Mouse (Mus musculus): ENCODE measurements around the gene Susd6.
"Not testable (repeated sequence)": the region's sequence is repeated elsewhere in the genome, so short reads cannot be mapped to it uniquely, and the experiment has no call there.

Gene Susd6

GRCm38 (mm10) chr12:80811646-80812509 lies 21.6 kb downstream of the Susd6 start:
- DNase-seq (ENCODE audit: low read depth in 1 of 2, low spot score in 2 of 2) = no peak

GRCm38 (mm10) chr12:80812510-80812820 lies 22.2 kb downstream of the Susd6 start:
- no peak for DNase-seq (ENCODE audit: low read depth in 1 of 2, low spot score in 2 of 2)

- DNase-seq (ENCODE audit: low read depth in 1 of 2, low spot score in 2 of 2) = no peak
These were observed 23.1 kb downstream of the Susd6 start for GRCm38 (mm10) chr12:80813456-80813855.

- DNase-seq (ENCODE audit: low read depth in 1 of 2, low spot score in 2 of 2) = no peak
These were observed 23.6 kb downstream of the Susd6 start for GRCm38 (mm10) chr12:80813872-80814271.

- no peak for DNase-seq (ENCODE audit: low read depth in 1 of 2, low spot score in 2 of 2)
These were observed 24.2 kb downstream of the Susd6 start for GRCm38 (mm10) chr12:80814529-80814928.

- DNase-seq (ENCODE audit: low read depth in 1 of 2, low spot score in 2 of 2) = no peak
These were observed 25.0 kb downstream of the Susd6 start for GRCm38 (mm10) chr12:80815298-80815697.

GRCm38 (mm10) chr12:80815893-80816292 lies 25.6 kb downstream of the Susd6 start:
- no peak for DNase-seq (ENCODE audit: low read depth in 1 of 2, low spot score in 2 of 2)

GRCm38 (mm10) chr12:80816380-80817086 lies 26.2 kb downstream of the Susd6 start:
- DNase-seq (ENCODE audit: low read depth in 1 of 2, low spot score in 2 of 2) = no peak

GRCm38 (mm10) chr12:80817697-80818235 lies 27.5 kb downstream of the Susd6 start:
- DNase-seq (ENCODE audit: low read depth in 1 of 2, low spot score in 2 of 2) = no peak

GRCm38 (mm10) chr12:80819020-80819419 lies 28.7 kb downstream of the Susd6 start:
- DNase-seq (ENCODE audit: low read depth in 1 of 2, low spot score in 2 of 2) = not testable (repeated sequence)

- DNase-seq (ENCODE audit: low read depth in 1 of 2, low spot score in 2 of 2) = no peak
These were observed 31.1 kb downstream of the Susd6 start for GRCm38 (mm10) chr12:80821312-80822007.

- no peak for DNase-seq (ENCODE audit: low read depth in 1 of 2, low spot score in 2 of 2)
These were observed 32.2 kb downstream of the Susd6 start for GRCm38 (mm10) chr12:80822533-80822932.

GRCm38 (mm10) chr12:80824202-80824601 lies 33.9 kb downstream of the Susd6 start:
- no peak for DNase-seq (ENCODE audit: low read depth in 1 of 2, low spot score in 2 of 2)

GRCm38 (mm10) chr12:80826423-80826822 lies 36.1 kb downstream of the Susd6 start:
- no peak for DNase-seq (ENCODE audit: low read depth in 1 of 2, low spot score in 2 of 2)

- no peak for DNase-seq (ENCODE audit: low read depth in 1 of 2, low spot score in 2 of 2)
These were observed 37.2 kb downstream of the Susd6 start for GRCm38 (mm10) chr12:80827464-80828015.

GRCm38 (mm10) chr12:80828020-80828419 lies 37.7 kb downstream of the Susd6 start:
- DNase-seq (ENCODE audit: low read depth in 1 of 2, low spot score in 2 of 2) = no peak

GRCm38 (mm10) chr12:80828951-80829350 lies 38.6 kb downstream of the Susd6 start:
- no peak for DNase-seq (ENCODE audit: low read depth in 1 of 2, low spot score in 2 of 2)

GRCm38 (mm10) chr12:80830211-80830610 lies 39.9 kb downstream of the Susd6 start:
- DNase-seq (ENCODE audit: low read depth in 1 of 2, low spot score in 2 of 2) = no peak

GRCm38 (mm10) chr12:80830820-80831219 lies 40.5 kb downstream of the Susd6 start:
- no peak for DNase-seq (ENCODE audit: low read depth in 1 of 2, low spot score in 2 of 2)

GRCm38 (mm10) chr12:80832313-80832712 lies 42.0 kb downstream of the Susd6 start:
- DNase-seq (ENCODE audit: low read depth in 1 of 2, low spot score in 2 of 2) = no peak

GRCm38 (mm10) chr12:80833541-80833940 lies 43.2 kb downstream of the Susd6 start:
- no peak for DNase-seq (ENCODE audit: low read depth in 1 of 2, low spot score in 2 of 2)

Data from monocyte, adult 2 months (primary cell).